24 mouse cellular contexts compared by ENCODE assay signal in genomic region chr13:41379951-41380465, GRCm38 (mm10).
"Had no signal": no experiment of that assay in that cellular context is flagged by ENCODE, and none has a peak within 500 bp of the region (broad histone marks: within the 10 kb centered on the region; RNA-seq: fewer than 3 reads in every experiment).

No protein-coding gene starts in this region.

- H3K4me1 ChIP-seq: stomach, embryonic 15.5 days had no signal

- H3K27me3 ChIP-seq: neural tube, embryonic 13.5 days; stomach, embryonic 15.5 days had no signal

- H3K9ac ChIP-seq: limb, embryonic 13.5 days; liver, embryonic 14.5 days; liver, postnatal 0 days; lung, embryonic 14.5 days; neural tube, embryonic 13.5 days; stomach, embryonic 15.5 days had no signal

- H3K36me3 ChIP-seq: limb, embryonic 10.5 days; limb, embryonic 13.5 days; midbrain, embryonic 10.5 days; neural tube, embryonic 13.5 days; stomach, embryonic 15.5 days had no signal

- DNase-seq: kidney, adult 18-20 months; kidney, adult 9 months; kidney, postnatal 14 days; kidney, postnatal 4 days; layer of hippocampus, adult 9-11 months; liver; liver, postnatal 0 days; lung, embryonic 14.5 days; lung, postnatal 36 days; midbrain, embryonic 14.5 days; retina, postnatal 1 day; right cerebral cortex, postnatal 25 days; spleen, adult 18-20 months; thymus, postnatal 36 days had no signal

- ATAC-seq: liver, postnatal 0 days; lung, postnatal 0 days had no signal

- H3K4me2 ChIP-seq: limb, embryonic 13.5 days; lung, embryonic 14.5 days; neural tube, embryonic 13.5 days; stomach, embryonic 15.5 days had no signal

- H3K27ac ChIP-seq: layer of hippocampus, adult 2 months; limb, embryonic 10.5 days; limb, embryonic 13.5 days; liver, embryonic 14.5 days; midbrain, embryonic 10.5 days; neural tube, embryonic 13.5 days; stomach, embryonic 15.5 days had no signal

- H3K9me3 ChIP-seq: limb, embryonic 10.5 days; limb, embryonic 13.5 days; megakaryocyte, embryonic 14.5 days; midbrain, embryonic 10.5 days; neural tube, embryonic 13.5 days; stomach, embryonic 15.5 days had no signal

- H3K4me3 ChIP-seq: layer of hippocampus, adult 2 months; limb, embryonic 10.5 days; limb, embryonic 13.5 days; megakaryocyte, embryonic 14.5 days; midbrain, embryonic 10.5 days; myocyte; neural tube, embryonic 13.5 days; stomach, embryonic 15.5 days had no signal
